Mouse (Mus musculus) heart, postnatal 0 days (tissue): ENCODE measurements around the gene Rapgef5. TPM values are rescaled to one million over a fixed set of nuclear protein-coding genes. Genes with fewer than 3 reads are reported as not detected.
A peak's percentile ranks its signal among the peaks of the same experiment; 100 is the strongest.

ENCODE experiments used
- ATAC-seq: fragments of 200-750 bp; cut with Nextera tagmentation; 2 replicates; pipeline ENCODE4 v1.8.0; 2017; ENCODE audit warnings: low read depth, moderate number of reproducible peaks, moderate library complexity; ENCODE audit not compliant: insufficient read depth
- DNase-seq: peaks from one replicate; pipeline ENCODE4 v3.0.0-alpha.2; 2016; ENCODE audit warnings: low spot score
- H3K27ac ChIP-seq: fragments of 300-500 bp; sonication (generic); 2 replicates; pipeline ENCODE4 v1.5.1; 2014; ENCODE audit warnings: low read depth, mild to moderate bottlenecking
- H3K27me3 ChIP-seq: fragments of 300-500 bp; sonication (generic); 2 replicates; pipeline ENCODE4 v1.6.1; 2014; ENCODE audit warnings: low read length, mixed read lengths; ENCODE audit not compliant: control insufficient read depth, insufficient read depth
- H3K36me3 ChIP-seq: fragments of 300-500 bp; sonication (generic); replicated peaks from 2 replicates; pipeline ENCODE4 v1.6.1; 2014; ENCODE audit warnings: low read length, mixed read lengths; ENCODE audit not compliant: control insufficient read depth, insufficient read depth
- H3K4me1 ChIP-seq: fragments of 300-500 bp; sonication (generic); 2 replicates; pipeline ENCODE4 v1.6.1; 2014; ENCODE audit warnings: antibody characterized with exemption; ENCODE audit not compliant: control insufficient read depth, insufficient read depth
- H3K4me2 ChIP-seq: fragments of 300-500 bp; sonication (generic); 2 replicates; pipeline ENCODE4 v1.6.1; 2014; ENCODE audit warnings: low read depth, mild to moderate bottlenecking, low read length, moderate library complexity
- H3K4me3 ChIP-seq: fragments of 300-500 bp; sonication (generic); 2 replicates; pipeline ENCODE4 v1.5.1; 2014; ENCODE audit warnings: low read depth, low read length
- H3K9ac ChIP-seq: fragments of 300-500 bp; sonication (generic); replicated peaks from 2 replicates; pipeline ENCODE4 v1.6.1; 2014; ENCODE audit warnings: low read depth, low read length, mixed read lengths
- H3K9me3 ChIP-seq: fragments of 300-500 bp; sonication (generic); replicated peaks from 2 replicates; pipeline ENCODE4 v1.6.1; 2016; ENCODE audit warnings: low read length; ENCODE audit not compliant: control insufficient read depth
- CTCF ChIP-seq: IDR thresholded peaks from 2 replicates; pipeline ENCODE4 v1.5.1; 2016; ENCODE audit warnings: antibody characterized with exemption, control low read depth, low read depth
- EP300 ChIP-seq: IDR thresholded peaks from 2 replicates; pipeline ENCODE4 v1.6.1; 2016; ENCODE audit warnings: antibody characterized with exemption, low read depth
- whole genome bisulfite sequencing: fragments of 180-500 bp; shearing (Covaris S2); extraction: QIAGEN DNeasy Blood & Tissue Kit; methylation state at CpG from one replicate; pipeline ENCODE4 v1.1.7; 2014; 5-methylcytosine and 5-hydroxymethylcytosine counted together
- polyA plus RNA-seq: library from polyadenylated mRNA; unstranded; fragments of >200 nt; fragmentation: Nextera tagmentation; extraction: Ambion mirVana; gene quantifications from 2 replicates; pipeline ENCODE4 v1.2.1, GENCODE M21; 2015
- total RNA-seq: library from RNA; depleted of rRNA; stranded (reverse); fragments of >200 nt; gene quantifications from 2 replicates; pipeline ENCODE4 v1.2.3, GENCODE M21; 2014; ENCODE audit warnings: low replicate concordance

Rapgef5 gene
- total and polyA plus RNA-seq, 2 experiments from 2014 or later, result 11.1 to 30.8 TPM

DNA sequence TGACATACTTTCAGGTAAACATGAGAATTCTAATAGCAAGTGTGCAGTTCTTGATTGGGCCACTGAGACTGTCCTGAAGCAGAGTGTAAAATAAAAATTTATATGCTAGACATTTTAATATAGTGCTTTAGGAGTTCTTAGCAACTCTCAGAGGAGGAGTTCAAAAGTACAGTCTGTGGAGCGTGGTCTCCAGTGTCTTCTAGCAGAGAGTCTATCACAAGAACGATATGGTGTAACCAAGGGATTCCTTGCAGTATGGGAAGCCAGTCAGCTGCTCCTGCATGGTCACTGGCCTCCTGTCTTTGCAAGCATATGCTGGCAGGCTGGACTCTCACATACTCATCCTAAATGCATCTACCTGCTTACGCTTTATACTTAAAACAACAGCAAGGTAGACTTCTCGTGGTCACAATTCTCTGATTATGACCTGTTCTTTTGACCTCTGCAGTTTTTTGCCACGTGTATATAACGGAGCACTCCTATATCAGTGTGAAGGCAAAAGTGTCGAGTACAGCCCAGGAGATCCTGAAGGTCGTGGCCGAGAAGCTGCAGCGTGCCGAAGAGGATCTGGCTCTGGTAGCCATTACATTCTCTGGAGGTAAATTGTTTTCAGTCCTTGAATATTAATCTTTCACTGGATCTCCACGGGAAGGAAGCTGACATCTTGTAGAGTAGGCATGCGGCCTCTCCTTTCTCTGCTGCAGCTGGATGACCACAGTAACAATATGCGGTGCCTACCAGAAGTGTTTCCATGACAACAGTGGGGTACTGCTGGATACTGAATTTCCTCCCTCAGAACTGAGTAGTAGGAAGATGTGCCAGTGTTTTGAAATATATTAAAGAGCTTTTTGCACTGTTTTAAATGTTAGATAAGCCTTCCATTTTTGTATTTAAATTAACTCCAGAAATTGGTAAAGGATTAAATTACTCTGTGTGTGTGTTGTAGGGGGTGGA, 204.8 kb downstream of the Rapgef5 start:
- no peak overlapping the region for H3K4me2 ChIP-seq
- DNase-seq (no peak), ATAC-seq (no peak)
- peaks cover 8% of the 10 kb centered on the region for H3K4me1 ChIP-seq
- peak overlapping the region; percentile 13; the same call in 1 of the 2 replicates for H3K27ac ChIP-seq
- no peak overlapping the region for H3K9ac ChIP-seq
- no peaks in the 10 kb centered on the region for H3K9me3 ChIP-seq
- TF ChIP-seq EP300, result no peak
- no peak for TF ChIP-seq CTCF
- H3K4me3 ChIP-seq, result no peak overlapping the region
- 0 out of 2 replicates have a peak, but pooled peaks cover 9% of the 10 kb centered on the region for H3K36me3 ChIP-seq
- WGBS, result 47% methylated on average over 14 of the region's 14 CpGs
- H3K27me3 ChIP-seq, result no peaks in the 10 kb centered on the region

- Histone ChIP-seq H3K36me3 (peaks cover 12% of the 10 kb centered on the region; the same call in 1 of the 2 replicates), H3K9me3 (no peaks in the 10 kb centered on the region), H3K27me3 (no peaks in the 10 kb centered on the region), H3K27ac (peak overlapping the region; percentile 9; the same call in 1 of the 2 replicates), H3K4me3 (no peak overlapping the region), H3K4me1 (peaks cover 8% of the 10 kb centered on the region), H3K4me2 (no peak overlapping the region), H3K9ac (no peak overlapping the region)
- 37% methylated on average over 6 of the region's 6 CpGs for WGBS
- no peak for TF ChIP-seq CTCF
- TF ChIP-seq EP300, result no peak
- no peak for DNase-seq
- peak; percentile 58 for ATAC-seq
Measured at GRCm38 (mm10) chr12:117721748-117722150, 205.5 kb downstream of the Rapgef5 start.

DNA sequence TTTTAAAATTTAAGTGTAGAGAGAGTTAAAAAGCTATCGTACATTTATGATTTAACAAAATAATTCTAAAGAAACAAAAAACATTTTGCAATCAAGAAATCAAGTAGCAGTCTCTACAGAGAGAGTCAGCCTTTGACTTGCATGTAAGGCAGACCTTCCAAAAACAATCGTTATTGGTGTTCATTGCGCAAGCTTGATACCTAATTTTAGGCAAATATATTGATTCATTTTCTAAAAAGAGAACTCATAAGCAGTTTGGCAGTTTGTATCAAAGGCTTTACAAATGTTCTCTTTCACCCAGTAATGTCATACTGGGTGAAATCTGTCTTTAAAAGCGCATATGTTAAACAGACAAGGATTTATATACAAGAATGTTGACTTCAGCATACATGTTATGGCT, 208.7 kb downstream of the Rapgef5 start:
- H3K9ac ChIP-seq, result no peak overlapping the region
- no peak overlapping the region for H3K4me2 ChIP-seq
- H3K4me1 ChIP-seq, result peaks cover 11% of the 10 kb centered on the region
- no peak overlapping the region for H3K4me3 ChIP-seq
- no peak overlapping the region for H3K27ac ChIP-seq
- ATAC-seq (no peak), DNase-seq (no peak)
- H3K36me3 ChIP-seq, result peaks cover 13% of the 10 kb centered on the region; the same call in 1 of the 2 replicates
- no peak for TF ChIP-seq CTCF
- TF ChIP-seq EP300, result no peak
- WGBS, result 91% methylated on average over 4 of the region's 4 CpGs
- no peaks in the 10 kb centered on the region for H3K27me3 ChIP-seq
- H3K9me3 ChIP-seq, result no peaks in the 10 kb centered on the region

GRCm38 (mm10) chr12:117727481-117728177, 211.3 kb downstream of the Rapgef5 start:
- DNase-seq, result no peak
- peaks cover 16% of the 10 kb centered on the region for H3K36me3 ChIP-seq
- no peak for ATAC-seq
- 84% methylated on average over 8 of the region's 8 CpGs for WGBS
- H3K9me3 ChIP-seq, result no peaks in the 10 kb centered on the region
- no peak overlapping the region for H3K9ac ChIP-seq
- H3K4me2 ChIP-seq, result no peak overlapping the region
- 0 out of 2 replicates have a peak, but pooled peaks cover 3% of the 10 kb centered on the region for H3K4me1 ChIP-seq
- H3K4me3 ChIP-seq, result no peak overlapping the region
- no peaks in the 10 kb centered on the region for H3K27me3 ChIP-seq
- no peak for TF ChIP-seq EP300
- no peak for TF ChIP-seq CTCF
- no peak overlapping the region for H3K27ac ChIP-seq

DNA sequence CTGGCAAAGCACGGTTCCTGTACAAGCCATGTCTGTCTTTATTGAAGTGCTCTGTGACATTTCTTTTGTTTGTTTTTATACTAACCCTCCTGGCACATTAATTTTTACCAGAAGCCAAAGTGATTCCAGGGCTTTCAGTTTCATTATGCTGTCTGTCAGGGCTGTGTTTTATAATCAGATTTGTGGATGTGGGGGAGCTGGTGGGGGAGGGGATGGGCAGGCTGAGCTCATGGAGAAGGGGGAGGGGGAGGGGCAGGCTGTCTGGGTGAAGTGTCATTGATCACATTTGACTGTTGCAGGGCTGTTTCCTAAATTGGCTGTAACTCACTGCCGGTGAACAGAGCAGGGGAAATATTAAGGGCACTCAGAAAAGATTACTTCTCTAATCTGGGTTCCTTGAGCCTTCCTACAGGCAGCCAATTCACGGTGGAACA, 211.9 kb downstream of the Rapgef5 start:
- TF ChIP-seq CTCF (no peak), EP300 (no peak)
- WGBS, result 22% methylated on average over 3 of the region's 3 CpGs
- no peak for DNase-seq

More for the DNA sequence above, 211.9 kb downstream of the Rapgef5 start:
- H3K4me2 ChIP-seq, result no peak overlapping the region
- H3K27me3 ChIP-seq, result no peaks in the 10 kb centered on the region
- ATAC-seq, result no peak
- peaks cover 16% of the 10 kb centered on the region for H3K36me3 ChIP-seq
- no peak overlapping the region for H3K4me3 ChIP-seq
- no peaks in the 10 kb centered on the region for H3K9me3 ChIP-seq
- H3K9ac ChIP-seq, result no peak overlapping the region
- H3K4me1 ChIP-seq, result 0 out of 2 replicates have a peak, but pooled peaks cover 3% of the 10 kb centered on the region
- no peak overlapping the region for H3K27ac ChIP-seq
